9 mouse cellular contexts compared by ENCODE assay signal in genomic region chr16:16212723-16213078, GRCm38 (mm10). TPM values are rescaled to one million over a fixed set of nuclear protein-coding genes. Genes with fewer than 3 reads are reported as not detected.
DNase-seq lines count a peak whose midpoint lies in the region; ATAC-seq and TF ChIP-seq lines count a peak whose summit lies in the region.
"Had no signal": no experiment of that assay in that cellular context is flagged by ENCODE, and none has a peak within 500 bp of the region (broad histone marks: within the 10 kb centered on the region; RNA-seq: fewer than 3 reads in every experiment).

No protein-coding gene starts in this region.

- H3K4me2 ChIP-seq in heart, embryonic 14.5 days (ENCODE audit: low read length) = peak overlapping the region; percentile 81
- peak overlapping the region; percentile 100 for H3K4me2 ChIP-seq in forebrain, postnatal 0 days (ENCODE audit: low read depth)
- H3K4me2 ChIP-seq in liver, embryonic 16.5 days (ENCODE audit: low read depth, low read length) = peak overlapping the region; percentile 84

- no peaks in the 10 kb centered on the region for H3K9me3 ChIP-seq in heart, embryonic 14.5 days (ENCODE audit: control insufficient read depth, low read length)
- no peaks in the 10 kb centered on the region for H3K9me3 ChIP-seq in ES-E14 (ENCODE audit: control insufficient read depth, insufficient read depth, low read depth, low read length)
- no peaks in the 10 kb centered on the region for H3K9me3 ChIP-seq in forebrain, postnatal 0 days (ENCODE audit: low read length)
- no peaks in the 10 kb centered on the region for H3K9me3 ChIP-seq in liver, embryonic 16.5 days (replicated peaks; ENCODE audit: control insufficient read depth, low read length)

- DNase-seq in heart, adult 9 months (ENCODE audit: low spot score in 2 of 2) = no peak
- DNase-seq in ES-E14 (ENCODE audit: low read depth, low spot score) = no peak
- DNase-seq in forebrain, postnatal 0 days = no peak
- DNase-seq in adrenal gland, adult 8-10 months = no peak
- no peak for DNase-seq in cerebellum, postnatal 10 days

- no peaks in the 10 kb centered on the region for H3K27me3 ChIP-seq in heart, embryonic 14.5 days (ENCODE audit: control insufficient read depth, insufficient read depth, low read length)
- H3K27me3 ChIP-seq in forebrain, postnatal 0 days (ENCODE audit: insufficient read depth, low read length) = peaks cover 26% of the 10 kb centered on the region
- peaks cover 31% of the 10 kb centered on the region for H3K27me3 ChIP-seq in liver, embryonic 16.5 days (ENCODE audit: control insufficient read depth, insufficient read depth, low read depth, low read length)
- H3K27me3 ChIP-seq: Patski had no signal

- H3K36me3 ChIP-seq in heart, embryonic 14.5 days (ENCODE audit: control insufficient read depth, insufficient read depth, low read length) = 0 out of 2 replicates have a peak, but pooled peaks cover 3% of the 10 kb centered on the region
- no peaks in the 10 kb centered on the region for H3K36me3 ChIP-seq in ES-E14 (ENCODE audit: control insufficient read depth, insufficient read depth, low read length, poor library complexity, severe bottlenecking)
- no peaks in the 10 kb centered on the region for H3K36me3 ChIP-seq in forebrain, postnatal 0 days (ENCODE audit: insufficient read depth)
- H3K36me3 ChIP-seq in liver, embryonic 16.5 days (ENCODE audit: control insufficient read depth, insufficient read depth) = no peaks in the 10 kb centered on the region

- WGBS in heart, embryonic 14.5 days = 20% methylated on average over 7 of the region's 7 CpGs
- 12% methylated on average over 7 of the region's 7 CpGs for WGBS in forebrain, postnatal 0 days
- WGBS in liver, embryonic 16.5 days (ENCODE audit: insufficient replicate concordance) = 12% methylated on average over 7 of the region's 7 CpGs

- peak overlapping the region; percentile 25 to 92; a peak in 3 of 4 replicates for H3K4me3 ChIP-seq in heart, embryonic 14.5 days (ENCODE audit: control insufficient read depth in 1 of 2, insufficient read depth in 1 of 2, low read depth in 1 of 2, low read length in 2 of 2)
- peak overlapping the region; percentile 63 to 98; a peak in 3 of 4 replicates for H3K4me3 ChIP-seq in ES-E14 (ENCODE audit: insufficient read depth in 1 of 2, low read depth in 1 of 2, low read length in 2 of 2, poor library complexity in 1 of 2, severe bottlenecking in 1 of 2)
- peak overlapping the region; percentile 59 for H3K4me3 ChIP-seq in forebrain, postnatal 0 days (ENCODE audit: low read depth, low read length)
- H3K4me3 ChIP-seq in liver, embryonic 16.5 days (ENCODE audit: low read depth, low read length) = peak overlapping the region; percentile 70

- ATAC-seq in heart, embryonic 14.5 days (ENCODE audit: insufficient number of reproducible peaks, insufficient read depth, low FRiP score, low read depth) = no peak
- no peak for ATAC-seq in forebrain, postnatal 0 days
- no peak for ATAC-seq in liver, embryonic 16.5 days (ENCODE audit: low read depth)
- no peak for ATAC-seq in cerebellum, adult (ENCODE audit: insufficient number of reproducible peaks, low FRiP score, low TSS enrichment)

- H3K9ac ChIP-seq in heart, embryonic 14.5 days (ENCODE audit: low read length) = peak overlapping the region; percentile 42; the same call in 1 of the 2 replicates
- no peak overlapping the region for H3K9ac ChIP-seq in ES-E14 (ENCODE audit: insufficient read depth, low read depth, low read length, poor library complexity, severe bottlenecking)
- H3K9ac ChIP-seq in forebrain, postnatal 0 days = peak overlapping the region; percentile 52; the same call in 1 of the 2 replicates
- no peak overlapping the region for H3K9ac ChIP-seq in liver, embryonic 16.5 days (ENCODE audit: low read depth, low read length)

- TF ChIP-seq CTCF in forebrain, postnatal 0 days (IDR thresholded peaks at IDR 0.05; ENCODE audit: low read depth) = no peak

- peaks cover 2 to 18% of the 10 kb centered on the region in 2 experiments; a peak in 3 of 4 replicates for H3K4me1 ChIP-seq in heart, embryonic 14.5 days (ENCODE audit: control insufficient read depth in 2 of 2, insufficient read depth in 2 of 2, low read length in 2 of 2)
- peaks cover 2 to 3% of the 10 kb centered on the region in 2 experiments; a peak in 1 of 4 replicates for H3K4me1 ChIP-seq in ES-E14 (ENCODE audit: control insufficient read depth in 2 of 2, insufficient read depth in 2 of 2, low read length in 2 of 2, poor library complexity in 1 of 2)
- peaks cover 5% of the 10 kb centered on the region for H3K4me1 ChIP-seq in forebrain, postnatal 0 days (ENCODE audit: insufficient read depth)
- peaks cover 2% of the 10 kb centered on the region for H3K4me1 ChIP-seq in liver, embryonic 16.5 days (ENCODE audit: control insufficient read depth, low read depth, low read length)

- H3K27ac ChIP-seq in heart, embryonic 14.5 days (replicated peaks in 1 of 2; ENCODE audit: control insufficient read depth in 1 of 2, insufficient read depth in 1 of 2, low read depth in 2 of 2, low read length in 2 of 2) = peak overlapping the region; percentile 46 to 73; a peak in 3 of 4 replicates
- H3K27ac ChIP-seq in ES-E14 (ENCODE audit: insufficient read depth, low read depth, low read length, poor library complexity, severe bottlenecking) = no peak overlapping the region
- no peak overlapping the region for H3K27ac ChIP-seq in forebrain, postnatal 0 days (ENCODE audit: low read depth, low read length)
- H3K27ac ChIP-seq in liver, embryonic 16.5 days (ENCODE audit: low read length) = no peak overlapping the region

- in situ Hi-C loops in ES-E14 (cut with MboI; ENCODE audit: low sequenced_read_pairs in 2 of 2, unreplicated experiment in 2 of 2) = no loop called here

TF ChIP-seq in ES-E14, 5 proteins besides CTCF, POLR2A, EP300 and RAD21:
- no peak for TF ChIP-seq MAFK (IDR thresholded peaks at IDR 0.05; ENCODE audit: insufficient read depth, low read depth, low read length)
- no peak for TF ChIP-seq ZNF384 (IDR thresholded peaks at IDR 0.05; ENCODE audit: low read depth, low read length)
- no peak for TF ChIP-seq HCFC1 (IDR thresholded peaks at IDR 0.05; ENCODE audit: borderline replicate concordance, insufficient read depth, low read length)

RNA-seq across cellular contexts. Expression of gene Pkp2, which starts 0.4 kb away (rescaled TPM):
- polyA plus RNA-seq in heart, embryonic 14.5 days (2014; fragmentation: Nextera tagmentation; extraction: Ambion mirVana) = 157 and 162 TPM in 2 replicates
- 55.8 and 57.7 TPM in 2 replicates for total RNA-seq in ES-E14 (2012; rRNA removed)
- 1.7 and 1.8 TPM in 2 replicates for total RNA-seq in forebrain, postnatal 0 days (2014; rRNA removed)
- polyA plus RNA-seq in forebrain, postnatal 0 days (2015; fragmentation: Nextera tagmentation; extraction: Ambion mirVana) = 0.53 and 0.84 TPM in 2 replicates
- polyA plus RNA-seq in liver, embryonic 16.5 days (2015; fragmentation: Nextera tagmentation; extraction: Ambion mirVana) = 13.3 and 13.4 TPM in 2 replicates
- 10 to 100 TPM in 1 of 4 experiments, 1 to 10 TPM in 3; 3.5 to 11.2 (median 4.7) TPM for total RNA-seq in adrenal gland, adult 8-10 months (2022)

Comparison
In these comparisons a context has a peak if more than half of its experiments do, and no peak if none do; other contexts are left out.
1. H3K27ac ChIP-seq: peak in heart, embryonic 14.5 days (2 of 2); none in ES-E14 (single experiment), forebrain, postnatal 0 days (single experiment) and liver, embryonic 16.5 days (single experiment).
2. H3K9ac ChIP-seq: peak in heart, embryonic 14.5 days (single experiment) and forebrain, postnatal 0 days (single experiment); none in ES-E14 (single experiment) and liver, embryonic 16.5 days (single experiment).
3. Peak in every context shown above with its lines, with median percentiles within 50 percentile points of each other: H3K4me2 ChIP-seq and H3K4me3 ChIP-seq.